Mouse (Mus musculus) G1E-ER4 (cell line): ENCODE results near the gene Pcca. TPM values are rescaled to one million over a fixed set of nuclear protein-coding genes. Genes with fewer than 3 reads are reported as not detected.

Experiments
- GATA1 ChIP-seq: IDR thresholded peaks from one replicate; pipeline ENCODE4 v1.8.0; 2012; ENCODE audit warnings: low read length, inconsistent platforms
- polyA plus RNA-seq: library from polyadenylated mRNA; stranded (reverse); fragments of >175 nt; gene quantifications from 2 replicates; pipeline ENCODE4 v1.2.3, GENCODE M21; 2012

Gene Pcca
- polyA plus RNA-seq, 1 experiment = 26.9 TPM

GRCm38 (mm10) chr14:122751552-122751951 is 217.4 kb downstream of the Pcca start:
- no peak for TF ChIP-seq GATA1

GRCm38 (mm10) chr14:122753278-122753677 is 219.2 kb downstream of the Pcca start:
- TF ChIP-seq GATA1 = no peak

GRCm38 (mm10) chr14:122754311-122754710 is 220.2 kb downstream of the Pcca start:
- TF ChIP-seq GATA1 = no peak

- no peak for TF ChIP-seq GATA1
Observed at GRCm38 (mm10) chr14:122755559-122755958, 221.4 kb downstream of the Pcca start.

- no peak for TF ChIP-seq GATA1
Observed at GRCm38 (mm10) chr14:122756671-122757070, 222.5 kb downstream of the Pcca start.

- no peak for TF ChIP-seq GATA1
Observed at GRCm38 (mm10) chr14:122759890-122760289, 225.8 kb downstream of the Pcca start.

GRCm38 (mm10) chr14:122760803-122761202 is 226.7 kb downstream of the Pcca start:
- no peak for TF ChIP-seq GATA1

- TF ChIP-seq GATA1 = no peak
Observed at GRCm38 (mm10) chr14:122762603-122763002, 228.5 kb downstream of the Pcca start.

- no peak for TF ChIP-seq GATA1
Observed at GRCm38 (mm10) chr14:122765951-122766350, 231.8 kb downstream of the Pcca start.

- no peak for TF ChIP-seq GATA1
Observed at GRCm38 (mm10) chr14:122766448-122766847, 232.3 kb downstream of the Pcca start.

GRCm38 (mm10) chr14:122784701-122785100 is 250.6 kb downstream of the Pcca start:
- TF ChIP-seq GATA1 = no peak

GRCm38 (mm10) chr14:122788199-122788598 is 254.1 kb downstream of the Pcca start:
- TF ChIP-seq GATA1 = no peak

GRCm38 (mm10) chr14:122790111-122790510 is 256.0 kb downstream of the Pcca start:
- no peak for TF ChIP-seq GATA1

GRCm38 (mm10) chr14:122793368-122793767 is 259.2 kb downstream of the Pcca start:
- TF ChIP-seq GATA1 = no peak

- no peak for TF ChIP-seq GATA1
Observed at GRCm38 (mm10) chr14:122800296-122800695, 266.2 kb downstream of the Pcca start.

GRCm38 (mm10) chr14:122821002-122821401 is 286.9 kb downstream of the Pcca start:
- no peak for TF ChIP-seq GATA1

- TF ChIP-seq GATA1 = no peak
Observed at GRCm38 (mm10) chr14:122823791-122824190, 289.7 kb downstream of the Pcca start.

- TF ChIP-seq GATA1 = no peak
Observed at GRCm38 (mm10) chr14:122825464-122825863, 291.3 kb downstream of the Pcca start.

- TF ChIP-seq GATA1 = no peak
Observed at GRCm38 (mm10) chr14:122830433-122830832, 296.3 kb downstream of the Pcca start.
